Mouse (Mus musculus) liver, embryonic 13.5 days (tissue): Measurements from ENCODE around the gene Arhgap29. TPM values are rescaled to one million over a fixed set of nuclear protein-coding genes. Genes with fewer than 3 reads are reported as not detected.

Experiments
- polyA plus RNA-seq: library from polyadenylated mRNA; unstranded; fragments of >200 nt; fragmentation: Nextera tagmentation; extraction: Ambion mirVana; gene quantifications from 2 replicates; pipeline ENCODE4 v1.2.1, GENCODE M21; 2015

Arhgap29 gene
- polyA plus RNA-seq, 1 experiment from 2014 or later, result 5.2 TPM

Other genes starting within 250 kb of the Arhgap29 start
- gene F3, start 229.0 kb upstream of the Arhgap29 start, polyA plus RNA-seq, result 0.48 and 0.52 TPM in 2 replicates
- 20.7 and 27.9 TPM in 2 replicates for gene Abcd3, start 137.2 kb upstream of the Arhgap29 start, polyA plus RNA-seq
- 0.35 and 0.66 TPM in 2 replicates for gene Abca4, start 91.9 kb downstream of the Arhgap29 start, polyA plus RNA-seq